In the genomic region with DNA sequence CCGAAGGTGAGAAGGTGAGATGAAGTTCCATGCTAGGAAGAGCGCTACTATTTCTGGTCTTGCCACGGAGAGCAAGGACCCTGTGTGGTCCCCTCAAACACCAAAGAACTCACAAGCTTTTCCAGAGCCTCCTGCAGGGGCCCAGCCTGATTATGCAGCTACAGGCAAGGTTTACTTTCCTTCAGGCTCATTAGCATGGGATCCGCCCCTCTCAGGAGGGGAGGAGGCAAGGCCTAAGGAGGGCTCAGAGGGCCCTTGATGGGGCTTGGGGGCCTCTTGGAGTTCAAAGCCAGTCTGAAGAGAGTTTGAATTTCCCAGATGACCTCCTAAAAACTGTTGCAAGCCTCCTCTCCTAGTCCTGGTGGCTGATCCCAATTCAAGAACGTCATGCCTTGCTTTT, we compare ENCODE assay signal across 8 mouse cellular contexts.
A peak's percentile ranks its signal among the peaks of the same experiment; 100 is the strongest.
DNase-seq lines count a peak whose midpoint lies in the region; ATAC-seq and TF ChIP-seq lines count a peak whose summit lies in the region.

No protein-coding gene starts in this region.

- H3K27me3 ChIP-seq in hindbrain, embryonic 10.5 days (ENCODE audit: insufficient read depth, poor library complexity, severe bottlenecking): peaks cover 21% of the 10 kb centered on the region
- H3K27me3 ChIP-seq in midbrain, postnatal 0 days (ENCODE audit: insufficient read depth, low read length): no peaks in the 10 kb centered on the region

- H3K9ac ChIP-seq in midbrain, postnatal 0 days (replicated peaks; ENCODE audit: low read length, poor library complexity, severe bottlenecking): peak overlapping the region; percentile 70

- TF ChIP-seq CTCF in layer of hippocampus, adult 2 months (conservative IDR thresholded peaks at IDR 0.05): no peak; the same call in 1 of the 2 replicates
- no peak for TF ChIP-seq CTCF in midbrain, postnatal 0 days (IDR thresholded peaks at IDR 0.05)

- H3K36me3 ChIP-seq in hindbrain, embryonic 10.5 days: no peaks in the 10 kb centered on the region
- no peaks in the 10 kb centered on the region for H3K36me3 ChIP-seq in midbrain, postnatal 0 days (ENCODE audit: insufficient read depth, low read length)

- peaks cover 58% of the 10 kb centered on the region for H3K4me1 ChIP-seq in hindbrain, embryonic 10.5 days (replicated peaks)
- H3K4me1 ChIP-seq in midbrain, postnatal 0 days (ENCODE audit: insufficient read depth, low read length): peaks cover 34% of the 10 kb centered on the region

- no peak for ATAC-seq in midbrain, postnatal 0 days (ENCODE audit: low FRiP score)

- peak overlapping the region; percentile 75 for H3K4me2 ChIP-seq in midbrain, postnatal 0 days (ENCODE audit: low read depth, low read length, poor library complexity, severe bottlenecking)

- 12% methylated on average over 5 of the region's 5 CpGs for whole genome bisulfite sequencing in hindbrain, embryonic 10.5 days
- 18% methylated on average over 5 of the region's 5 CpGs for WGBS in midbrain, postnatal 0 days

- H3K4me3 ChIP-seq in layer of hippocampus, adult 2 months: peak overlapping the region; percentile 60
- 0 out of 2 replicates have a peak overlapping the region, but pooled peaks have one; percentile 2 for H3K4me3 ChIP-seq in hindbrain, embryonic 10.5 days
- peak overlapping the region; percentile 40 for H3K4me3 ChIP-seq in midbrain, postnatal 0 days (ENCODE audit: low read depth, low read length)

- peak overlapping the region; percentile 98 for H3K27ac ChIP-seq in layer of hippocampus, adult 2 months
- peak overlapping the region; percentile 56; the same call in 1 of the 2 replicates for H3K27ac ChIP-seq in hindbrain, embryonic 10.5 days
- 0 out of 2 replicates have a peak overlapping the region, but pooled peaks have one; percentile 90 for H3K27ac ChIP-seq in midbrain, postnatal 0 days (ENCODE audit: low read depth, low read length)

- DNase-seq in layer of hippocampus, adult 2 months (ENCODE audit: low spot score in 2 of 2): no peak
- DNase-seq in layer of hippocampus, postnatal 25 days (ENCODE audit: extremely low spot score in 1 of 2, low spot score in 1 of 2): no peak
- DNase-seq in cerebellum, postnatal 25 days: peak; percentile 62
- DNase-seq in hindbrain, embryonic 10.5 days (ENCODE audit: low spot score): peak; percentile 23
- no peak for DNase-seq in midbrain, postnatal 0 days (ENCODE audit: low spot score)
- no peak for DNase-seq in layer of hippocampus, adult 9-10 months (ENCODE audit: low spot score)
- DNase-seq in gastrocnemius, postnatal 10 days: no peak
- no peak for DNase-seq in layer of hippocampus, postnatal 36 days

- no peaks in the 10 kb centered on the region for H3K9me3 ChIP-seq in hindbrain, embryonic 10.5 days
- no peaks in the 10 kb centered on the region for H3K9me3 ChIP-seq in midbrain, postnatal 0 days (ENCODE audit: low read length)

Comparison
In these comparisons a context has a peak if more than half of its experiments do, and no peak if none do; other contexts are left out.
1. DNase-seq: peak in cerebellum, postnatal 25 days (2 of 2) and hindbrain, embryonic 10.5 days (single experiment); none in layer of hippocampus, adult 2 months (0 of 2), layer of hippocampus, postnatal 25 days (0 of 2), midbrain, postnatal 0 days (single experiment), layer of hippocampus, adult 9-10 months (single experiment), gastrocnemius, postnatal 10 days (single experiment) and layer of hippocampus, postnatal 36 days (0 of 2).
2. H3K4me3 ChIP-seq: peak in every context shown above with its lines; median percentile 60 in layer of hippocampus, adult 2 months; 40 in midbrain, postnatal 0 days; 2 in hindbrain, embryonic 10.5 days.
3. Peak in every context shown above with its lines, with median percentiles within 50 percentile points of each other: H3K27ac ChIP-seq.